ENCODE assay signal across 19 mouse cellular contexts in genomic region chr5:141847686-141848085, GRCm38 (mm10).
"Had no signal": no experiment of that assay in that cellular context is flagged by ENCODE, and none has a peak within 500 bp of the region (broad histone marks: within the 10 kb centered on the region; RNA-seq: fewer than 3 reads in every experiment).

No protein-coding gene starts in this region.

- H3K9me3 ChIP-seq: kidney, embryonic 15.5 days; limb, embryonic 15.5 days; midbrain, embryonic 12.5 days; midbrain, embryonic 15.5 days; neural tube, embryonic 13.5 days had no signal

- H3K4me3 ChIP-seq: kidney, embryonic 15.5 days; limb, embryonic 15.5 days; midbrain, embryonic 12.5 days; midbrain, embryonic 15.5 days; neural tube, embryonic 13.5 days had no signal

- H3K27me3 ChIP-seq: kidney, embryonic 15.5 days; limb, embryonic 15.5 days; midbrain, embryonic 12.5 days; midbrain, embryonic 15.5 days; neural tube, embryonic 13.5 days had no signal

- ATAC-seq: liver, postnatal 0 days; lung, postnatal 0 days; midbrain, embryonic 15.5 days had no signal

- H3K27ac ChIP-seq: kidney, embryonic 15.5 days; limb, embryonic 15.5 days; liver, embryonic 14.5 days; macrophage; midbrain, embryonic 12.5 days; midbrain, embryonic 15.5 days; neural tube, embryonic 13.5 days; stomach, postnatal 0 days had no signal

- H3K9ac ChIP-seq: kidney, embryonic 15.5 days; limb, embryonic 15.5 days; liver, embryonic 14.5 days; liver, postnatal 0 days; lung, embryonic 14.5 days; midbrain, embryonic 12.5 days; midbrain, embryonic 15.5 days; neural tube, embryonic 13.5 days had no signal

- H3K4me2 ChIP-seq: kidney, embryonic 15.5 days; limb, embryonic 15.5 days; liver, embryonic 11.5 days; lung, embryonic 14.5 days; midbrain, embryonic 12.5 days; midbrain, embryonic 15.5 days; neural tube, embryonic 13.5 days had no signal

- DNase-seq: kidney, postnatal 14 days; kidney, postnatal 4 days; left cerebral cortex, postnatal 4 days; liver, postnatal 0 days; lung, embryonic 14.5 days; retina, postnatal 1 day; thymus, adult 2 months; thymus, postnatal 14 days; thymus, postnatal 4 days had no signal

- H3K36me3 ChIP-seq: kidney, embryonic 15.5 days; limb, embryonic 15.5 days; midbrain, embryonic 12.5 days; midbrain, embryonic 15.5 days; neural tube, embryonic 13.5 days had no signal
